Mouse (Mus musculus) neural tube, embryonic 13.5 days (tissue): ENCODE measurements around the gene Ecpas. TPM values are rescaled to one million over a fixed set of nuclear protein-coding genes. Genes with fewer than 3 reads are reported as not detected.

Experiments
- ATAC-seq: fragments of 200-750 bp; cut with Nextera tagmentation; 2 replicates; pipeline ENCODE4 v1.8.0; 2017; ENCODE audit warnings: low read depth, mild to moderate bottlenecking, moderate TSS enrichment, moderate library complexity
- H3K27ac ChIP-seq: fragments of 300-500 bp; sonication (generic); replicated peaks from 2 replicates; pipeline ENCODE4 v1.5.1; 2015; ENCODE audit warnings: moderate library complexity, mild to moderate bottlenecking, inconsistent platforms
- H3K27me3 ChIP-seq: fragments of 300-500 bp; sonication (generic); 2 replicates; pipeline ENCODE4 v1.6.1; 2015; ENCODE audit warnings: mild to moderate bottlenecking, inconsistent platforms
- H3K36me3 ChIP-seq: fragments of 300-500 bp; sonication (generic); 2 replicates; pipeline ENCODE4 v1.6.1; 2015; ENCODE audit warnings: mild to moderate bottlenecking, inconsistent platforms
- H3K4me1 ChIP-seq: fragments of 300-500 bp; sonication (generic); replicated peaks from 2 replicates; pipeline ENCODE4 v1.6.1; 2015; ENCODE audit warnings: inconsistent platforms
- H3K4me2 ChIP-seq: fragments of 300-500 bp; sonication (generic); 2 replicates; pipeline ENCODE4 v1.6.1; 2015; ENCODE audit warnings: inconsistent platforms, mild to moderate bottlenecking, moderate library complexity
- H3K4me3 ChIP-seq: fragments of 300-500 bp; sonication (generic); 2 replicates; pipeline ENCODE4 v1.5.1; 2015; ENCODE audit warnings: mild to moderate bottlenecking, inconsistent platforms
- H3K9ac ChIP-seq: fragments of 300-500 bp; sonication (generic); 2 replicates; pipeline ENCODE4 v1.6.1; 2015; ENCODE audit warnings: moderate library complexity, mild to moderate bottlenecking, inconsistent platforms
- H3K9me3 ChIP-seq: fragments of 300-500 bp; sonication (generic); 2 replicates; pipeline ENCODE4 v1.6.1; 2016; ENCODE audit warnings: inconsistent platforms
- WGBS: fragments of 180-500 bp; shearing (Covaris S2); methylation state at CpG from one replicate; pipeline ENCODE4 v1.1.7; 2015; 5-methylcytosine and 5-hydroxymethylcytosine counted together
- polyA plus RNA-seq: library from polyadenylated mRNA; unstranded; fragments of >200 nt; fragmentation: Nextera tagmentation; extraction: Ambion mirVana; gene quantifications from 2 replicates; pipeline ENCODE4 v1.2.1, GENCODE M21; 2015

The Ecpas gene
- polyA plus RNA-seq, 1 experiment from 2014 or later = 27.0 TPM

DNA sequence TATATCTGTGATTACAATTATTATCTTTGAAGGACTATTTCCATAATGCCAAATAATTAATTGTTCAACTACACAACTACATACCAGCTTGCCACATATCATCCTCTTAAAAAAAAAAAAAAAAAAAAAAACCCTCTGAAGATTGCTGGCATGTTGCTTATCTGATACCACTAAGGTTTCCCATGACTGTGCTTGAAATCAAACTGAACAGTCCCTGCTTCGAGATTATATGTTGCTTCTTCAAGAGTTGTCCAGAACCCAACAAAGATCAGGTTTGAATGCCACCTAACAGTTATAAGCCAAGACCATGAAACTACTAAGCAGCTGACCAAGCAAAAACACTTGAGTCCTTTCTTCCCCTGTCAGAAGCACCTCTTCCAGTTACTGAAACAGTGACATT, 5.1 kb downstream of the Ecpas start:
- peaks cover 9% of the 10 kb centered on the region for H3K4me1 ChIP-seq
- H3K4me3 ChIP-seq = no peak overlapping the region
- H3K4me2 ChIP-seq = no peak overlapping the region
- H3K9ac ChIP-seq = no peak overlapping the region
- no peaks in the 10 kb centered on the region for H3K27me3 ChIP-seq
- H3K36me3 ChIP-seq = no peaks in the 10 kb centered on the region
- WGBS = 91% methylated on average over 1 of the region's 1 CpGs
- H3K27ac ChIP-seq = no peak overlapping the region
- ATAC-seq = no peak
- no peaks in the 10 kb centered on the region for H3K9me3 ChIP-seq

DNA sequence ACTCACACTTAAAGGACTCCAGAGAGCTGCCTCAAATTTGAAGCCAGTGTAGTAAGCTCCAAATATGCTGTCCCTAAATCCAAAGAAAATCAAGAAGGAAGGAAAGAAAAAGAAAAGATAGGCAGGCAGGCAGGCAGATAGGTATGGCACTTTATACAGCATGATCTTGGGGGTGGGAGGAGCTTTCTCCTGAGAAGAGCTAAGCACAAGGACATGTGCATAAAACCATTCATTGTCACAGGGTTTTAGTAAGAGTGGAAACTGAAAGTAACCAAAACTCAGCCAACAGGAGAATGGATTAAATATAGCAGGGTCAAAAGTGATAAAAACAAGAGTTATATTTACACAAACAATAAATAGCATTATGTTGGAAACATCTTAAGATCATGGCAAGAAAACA, 14.2 kb downstream of the Ecpas start:
- Histone ChIP-seq H3K27me3 (no peaks in the 10 kb centered on the region), H3K4me2 (no peak overlapping the region), H3K36me3 (no peaks in the 10 kb centered on the region), H3K27ac (no peak overlapping the region), H3K9ac (no peak overlapping the region), H3K4me1 (no peaks in the 10 kb centered on the region), H3K4me3 (no peak overlapping the region), H3K9me3 (no peaks in the 10 kb centered on the region)
- ATAC-seq = no peak

DNA sequence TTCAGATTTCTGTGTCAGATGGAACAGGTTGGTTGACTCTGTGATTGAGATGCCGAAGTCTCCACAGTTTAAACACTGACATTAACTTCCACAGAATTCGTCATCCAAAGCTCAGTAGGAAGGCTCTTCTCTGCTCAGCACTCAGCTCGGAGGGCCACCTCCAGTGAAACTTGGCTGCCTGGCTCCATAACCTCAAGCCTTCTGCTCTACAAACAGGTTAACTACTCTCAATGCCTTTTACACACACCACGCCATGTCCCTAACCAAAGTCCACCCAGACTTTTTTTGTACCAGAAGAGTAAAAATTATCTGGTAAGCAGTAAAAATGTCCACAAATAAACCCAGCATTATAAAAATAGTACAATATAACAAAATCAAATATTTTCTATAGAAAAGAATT, 15.1 kb downstream of the Ecpas start:
- 70% methylated on average over 4 of the region's 4 CpGs for WGBS
- Histone ChIP-seq H3K4me1 (no peaks in the 10 kb centered on the region), H3K27me3 (no peaks in the 10 kb centered on the region), H3K9me3 (no peaks in the 10 kb centered on the region), H3K36me3 (no peaks in the 10 kb centered on the region), H3K4me3 (no peak overlapping the region), H3K27ac (no peak overlapping the region), H3K4me2 (no peak overlapping the region), H3K9ac (no peak overlapping the region)
- no peak for ATAC-seq

DNA sequence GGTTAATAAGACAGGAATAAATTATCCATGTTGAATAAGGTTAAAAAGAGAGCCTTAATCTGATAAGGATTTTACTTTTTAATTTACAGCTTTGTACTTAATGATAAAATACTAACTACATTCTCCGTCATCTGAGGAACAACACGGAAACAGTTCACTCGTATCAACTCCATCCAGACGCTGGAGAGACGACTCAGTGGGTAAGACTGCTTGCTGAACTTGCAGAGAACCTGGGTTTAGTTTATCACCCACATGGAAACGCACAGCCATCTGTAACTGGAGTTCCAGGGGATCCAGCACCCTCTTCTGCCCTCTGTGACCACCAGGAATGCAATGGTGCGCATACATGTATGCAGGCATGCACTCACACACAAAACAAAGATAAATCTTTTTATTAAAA, 18.1 kb downstream of the Ecpas start:
- no peaks in the 10 kb centered on the region for H3K27me3 ChIP-seq
- ATAC-seq = no peak

DNA sequence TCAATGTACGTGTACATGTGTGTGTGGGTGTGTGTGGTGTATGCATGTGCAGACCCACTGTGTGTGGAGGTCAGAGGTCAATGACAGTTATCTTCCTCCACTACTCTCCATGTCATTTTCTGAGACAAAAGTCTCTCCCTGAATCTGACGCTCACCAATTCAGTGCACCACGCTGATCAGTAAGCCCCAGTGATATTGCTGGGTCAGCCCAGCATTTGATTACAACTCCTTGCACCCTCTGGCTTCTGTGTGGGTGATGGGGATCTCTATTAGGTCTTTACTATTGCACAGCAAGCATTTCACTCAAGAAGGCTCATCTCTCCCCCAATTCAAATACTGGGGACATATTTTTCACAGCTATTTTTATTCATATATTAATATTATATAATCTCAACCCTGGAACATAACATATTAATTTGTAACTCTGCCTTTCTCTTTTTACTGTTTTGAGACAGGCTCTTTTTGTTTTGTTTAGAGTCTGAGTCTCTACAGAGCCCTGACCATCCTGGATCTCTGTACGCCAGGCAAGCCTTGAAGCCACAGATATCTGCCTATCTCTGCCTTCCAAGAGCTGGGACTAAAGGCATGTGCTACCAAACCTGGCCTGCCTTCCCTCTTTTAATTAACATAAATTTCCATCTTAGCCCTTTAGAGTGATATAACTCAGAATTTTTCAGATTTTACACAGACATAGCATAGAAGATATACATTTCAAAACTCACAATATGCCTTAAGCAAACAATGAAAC, 22.3 kb downstream of the Ecpas start:
- no peak overlapping the region for H3K9ac ChIP-seq
- ATAC-seq = no peak

More for the DNA sequence above, 18.1 kb downstream of the Ecpas start:
- no peaks in the 10 kb centered on the region for H3K4me1 ChIP-seq
- 85% methylated on average over 7 of the region's 7 CpGs for WGBS
- no peak overlapping the region for H3K27ac ChIP-seq
- H3K4me2 ChIP-seq = no peak overlapping the region
- H3K9ac ChIP-seq = no peak overlapping the region
- no peaks in the 10 kb centered on the region for H3K36me3 ChIP-seq
- H3K4me3 ChIP-seq = no peak overlapping the region
- no peaks in the 10 kb centered on the region for H3K9me3 ChIP-seq

DNA sequence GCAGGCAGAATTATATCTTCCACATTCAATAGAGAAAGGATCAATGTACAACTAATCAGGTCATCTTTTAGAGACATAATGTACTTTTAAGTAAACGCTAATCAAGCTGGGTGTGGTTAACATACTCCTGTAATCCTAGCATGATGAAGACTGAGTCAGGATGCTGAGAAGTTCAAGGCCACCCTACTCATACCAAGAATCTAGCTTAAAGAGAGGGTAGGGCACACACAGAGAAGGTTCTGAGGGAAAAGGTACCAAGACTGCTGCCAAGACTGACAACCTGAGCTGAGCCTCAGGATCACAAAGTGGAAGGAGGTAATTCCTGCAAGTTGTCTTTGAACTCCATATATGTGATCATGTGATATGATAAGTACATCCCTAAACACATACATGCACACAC, 24.0 kb downstream of the Ecpas start:
- Histone ChIP-seq H3K36me3 (no peaks in the 10 kb centered on the region), H3K9ac (no peak overlapping the region), H3K27ac (no peak overlapping the region), H3K9me3 (no peaks in the 10 kb centered on the region), H3K27me3 (no peaks in the 10 kb centered on the region), H3K4me3 (no peak overlapping the region), H3K4me2 (no peak overlapping the region), H3K4me1 (no peaks in the 10 kb centered on the region)
- no peak for ATAC-seq
- WGBS = 96% methylated on average over 1 of the region's 1 CpGs

More for the DNA sequence above, 22.3 kb downstream of the Ecpas start:
- Histone ChIP-seq H3K27me3 (no peaks in the 10 kb centered on the region), H3K36me3 (no peaks in the 10 kb centered on the region), H3K4me2 (no peak overlapping the region), H3K27ac (no peak overlapping the region), H3K9me3 (no peaks in the 10 kb centered on the region), H3K4me3 (no peak overlapping the region), H3K4me1 (no peaks in the 10 kb centered on the region)
- WGBS = 83% methylated on average over 4 of the region's 4 CpGs

DNA sequence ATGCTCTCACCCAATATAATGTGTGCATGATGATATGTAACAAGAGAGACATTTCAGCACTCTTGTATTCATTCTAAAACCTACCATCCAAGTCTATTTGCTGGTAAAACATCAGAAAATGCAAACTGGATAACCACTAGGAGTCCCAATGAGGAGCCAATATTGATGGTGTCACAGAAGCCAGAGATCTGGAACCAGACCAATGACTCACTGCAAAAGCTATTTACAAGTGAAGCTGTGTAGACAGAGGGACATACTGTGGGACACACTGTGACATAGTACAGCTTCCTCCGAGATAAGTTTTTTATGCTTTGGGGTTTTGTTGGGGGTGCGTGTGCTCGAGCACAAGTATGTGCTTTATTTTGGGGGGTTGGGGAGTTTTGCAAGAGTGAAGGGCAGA, 24.9 kb downstream of the Ecpas start:
- Histone ChIP-seq H3K4me3 (no peak overlapping the region), H3K4me2 (no peak overlapping the region), H3K27ac (no peak overlapping the region), H3K9me3 (no peaks in the 10 kb centered on the region), H3K9ac (no peak overlapping the region), H3K27me3 (no peaks in the 10 kb centered on the region), H3K4me1 (no peaks in the 10 kb centered on the region), H3K36me3 (no peaks in the 10 kb centered on the region)
- 89% methylated on average over 3 of the region's 3 CpGs for WGBS
- no peak for ATAC-seq

DNA sequence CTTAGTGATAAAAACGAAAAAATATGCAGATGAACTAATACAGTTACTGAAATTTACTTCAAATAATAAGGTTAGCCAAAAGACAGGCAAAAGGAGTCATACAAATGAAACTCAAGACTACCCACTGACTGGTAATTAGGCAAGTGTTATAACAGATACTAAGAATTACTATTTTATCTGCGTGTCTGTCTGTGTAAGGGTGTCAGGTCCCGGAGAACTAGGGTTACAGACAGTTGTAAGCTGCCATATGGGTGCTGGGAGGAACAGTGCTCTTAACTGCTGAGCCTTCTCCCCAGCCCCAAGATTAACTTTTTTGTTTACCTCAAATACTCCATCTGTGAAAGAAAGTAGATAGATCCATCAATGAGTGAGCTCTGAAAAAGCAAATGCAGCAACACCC, 25.8 kb downstream of the Ecpas start:
- ATAC-seq = no peak
- no peaks in the 10 kb centered on the region for H3K9me3 ChIP-seq
- 86% methylated on average over 3 of the region's 3 CpGs for whole genome bisulfite sequencing

DNA sequence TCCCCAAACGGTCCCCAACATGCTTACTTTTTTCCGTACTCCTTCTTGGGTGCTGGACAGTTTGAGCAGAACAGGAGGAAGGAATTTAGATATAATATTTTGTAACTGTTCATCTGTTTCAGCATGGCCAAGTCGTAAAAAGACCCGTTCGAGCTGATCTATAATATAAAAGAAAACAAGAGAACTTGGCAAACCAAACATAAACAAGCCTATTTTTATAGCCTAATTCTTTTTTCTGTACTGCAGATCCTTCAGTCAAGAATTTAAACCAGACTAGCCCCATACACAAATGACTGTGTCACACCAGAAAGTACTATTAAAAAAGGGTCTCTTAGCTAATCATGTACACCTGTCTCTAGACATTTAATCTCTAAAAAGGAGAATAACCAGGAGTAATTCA, 27.2 kb downstream of the Ecpas start:
- Histone ChIP-seq H3K4me3 (no peak overlapping the region), H3K4me2 (no peak overlapping the region), H3K9me3 (no peaks in the 10 kb centered on the region), H3K4me1 (no peaks in the 10 kb centered on the region), H3K27ac (no peak overlapping the region), H3K9ac (no peak overlapping the region), H3K27me3 (no peaks in the 10 kb centered on the region), H3K36me3 (0 out of 2 replicates have a peak, but pooled peaks cover 3% of the 10 kb centered on the region)
- ATAC-seq = no peak
- 89% methylated on average over 5 of the region's 5 CpGs for WGBS

More for the DNA sequence above, 25.8 kb downstream of the Ecpas start:
- Histone ChIP-seq H3K4me3 (no peak overlapping the region), H3K27ac (no peak overlapping the region), H3K36me3 (0 out of 2 replicates have a peak, but pooled peaks cover 1% of the 10 kb centered on the region), H3K9ac (no peak overlapping the region), H3K27me3 (no peaks in the 10 kb centered on the region), H3K4me2 (no peak overlapping the region), H3K4me1 (no peaks in the 10 kb centered on the region)

DNA sequence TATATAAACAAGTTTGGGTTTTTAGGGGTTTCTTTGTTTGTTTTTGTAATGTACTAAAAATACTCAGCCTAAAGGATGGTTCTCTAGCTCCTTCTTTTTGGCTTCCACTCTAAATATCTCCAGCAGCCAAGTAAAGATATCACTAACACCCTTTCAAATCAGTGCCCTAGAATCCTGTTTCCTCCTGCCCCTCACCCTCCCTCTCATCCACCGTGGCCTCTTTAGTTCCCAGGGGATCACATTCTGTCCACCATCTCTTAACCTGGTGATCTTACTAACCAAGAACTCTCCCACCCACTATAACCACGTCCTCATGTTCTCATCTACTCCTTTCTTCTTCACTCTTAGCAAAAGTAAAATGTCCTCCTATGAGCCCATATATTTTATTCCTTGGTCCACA, 28.7 kb downstream of the Ecpas start:
- H3K27me3 ChIP-seq = no peaks in the 10 kb centered on the region
- no peak overlapping the region for H3K9ac ChIP-seq
- no peak overlapping the region for H3K4me2 ChIP-seq
- 0 out of 2 replicates have a peak, but pooled peaks cover 3% of the 10 kb centered on the region for H3K36me3 ChIP-seq
- H3K4me3 ChIP-seq = no peak overlapping the region
- H3K9me3 ChIP-seq = no peaks in the 10 kb centered on the region
- H3K4me1 ChIP-seq = no peaks in the 10 kb centered on the region
- no peak overlapping the region for H3K27ac ChIP-seq
- WGBS = 76% methylated on average over 2 of the region's 2 CpGs
- ATAC-seq = no peak

DNA sequence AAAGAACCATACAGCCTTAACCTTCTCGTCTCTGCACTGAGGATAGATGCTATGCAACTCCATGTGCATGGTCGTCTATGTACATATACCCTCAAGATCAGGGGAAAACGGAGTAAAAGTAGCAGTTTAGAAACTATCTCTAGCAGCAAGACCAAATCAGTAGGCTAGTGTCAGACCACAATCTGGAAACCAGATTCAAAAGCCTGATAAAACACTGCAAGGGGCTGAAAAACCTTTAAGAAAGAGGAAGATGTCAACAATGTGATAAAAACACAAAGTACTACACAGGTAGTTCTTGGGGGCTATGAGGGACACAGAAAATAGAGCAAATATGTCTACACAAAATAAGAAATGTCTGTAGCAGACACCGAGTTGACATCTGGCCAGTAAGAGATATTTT, 38.2 kb downstream of the Ecpas start:
- Histone ChIP-seq H3K27ac (no peak overlapping the region), H3K4me2 (no peak overlapping the region), H3K4me1 (no peaks in the 10 kb centered on the region), H3K9ac (no peak overlapping the region), H3K36me3 (peaks cover 20% of the 10 kb centered on the region), H3K27me3 (no peaks in the 10 kb centered on the region), H3K4me3 (no peak overlapping the region), H3K9me3 (no peaks in the 10 kb centered on the region)
- WGBS = 89% methylated on average over 4 of the region's 4 CpGs
- no peak for ATAC-seq

DNA sequence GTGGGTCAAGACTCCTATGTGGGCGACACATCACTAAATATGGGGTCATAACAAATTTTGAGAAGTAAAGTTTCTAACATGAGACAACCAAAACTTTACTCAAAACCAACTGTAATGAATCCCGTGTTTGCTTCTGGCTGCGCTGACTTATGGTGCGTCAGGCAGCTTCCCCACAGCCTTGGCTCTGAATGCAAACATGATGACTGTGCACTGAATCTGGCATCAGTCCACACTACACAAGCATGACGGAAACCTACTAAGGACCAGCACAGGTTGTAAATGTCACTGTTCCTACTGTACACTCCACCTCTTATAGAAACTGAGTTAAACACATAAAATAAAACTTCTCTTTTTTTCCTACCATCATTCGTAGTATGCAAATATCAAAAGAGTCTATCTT, 45.3 kb downstream of the Ecpas start:
- Histone ChIP-seq H3K27ac (no peak overlapping the region), H3K27me3 (no peaks in the 10 kb centered on the region), H3K9me3 (no peaks in the 10 kb centered on the region), H3K9ac (no peak overlapping the region), H3K36me3 (peaks cover 7% of the 10 kb centered on the region), H3K4me1 (no peaks in the 10 kb centered on the region), H3K4me3 (no peak overlapping the region), H3K4me2 (no peak overlapping the region)
- WGBS = 91% methylated on average over 6 of the region's 6 CpGs
- no peak for ATAC-seq

DNA sequence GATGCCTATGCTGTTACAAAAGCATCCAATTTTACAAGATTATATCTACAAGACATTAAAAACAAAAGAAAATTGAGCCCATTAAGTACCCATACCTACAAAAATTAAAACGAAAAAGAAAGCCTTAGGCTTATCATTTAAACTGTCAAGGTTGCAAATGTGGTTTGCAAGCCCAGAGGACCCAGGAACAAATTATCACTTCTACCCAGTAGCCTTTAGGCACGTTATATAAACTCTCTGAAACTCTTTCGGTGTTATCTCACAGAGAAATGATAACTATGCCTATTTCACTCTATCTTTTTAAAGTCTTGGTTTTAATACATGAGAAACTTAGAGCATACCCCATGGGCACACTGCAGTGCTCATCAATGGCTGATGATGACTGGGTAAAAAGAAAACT, 79.6 kb downstream of the Ecpas start:
- Histone ChIP-seq H3K36me3 (peaks cover 37% of the 10 kb centered on the region), H3K4me2 (no peak overlapping the region), H3K9me3 (no peaks in the 10 kb centered on the region), H3K27me3 (no peaks in the 10 kb centered on the region), H3K27ac (no peak overlapping the region), H3K4me3 (no peak overlapping the region), H3K4me1 (no peaks in the 10 kb centered on the region), H3K9ac (no peak overlapping the region)
- WGBS = 96% methylated on average over 3 of the region's 3 CpGs
- ATAC-seq = no peak
